Mouse (Mus musculus): Measurements from ENCODE around the gene BC016579. TPM values are rescaled to one million over a fixed set of nuclear protein-coding genes. Genes with fewer than 3 reads are reported as not detected.

Gene BC016579
- polyA plus RNA-seq, 1 experiment: 2.5 TPM

Other genes with a start within 250 kb of the BC016579 start
- gene Cd200, start 245.0 kb downstream of the BC016579 start, polyA plus RNA-seq (2012; rRNA removed): 146 and 197 TPM in 2 replicates
- gene Gm609, start 161.1 kb downstream of the BC016579 start, polyA plus RNA-seq (2012; rRNA removed): 0.27 and 0.48 TPM in 2 replicates
- gene Gm17783, start 122.0 kb downstream of the BC016579 start, polyA plus RNA-seq (2012; rRNA removed): not detected in 2 replicates
- gene Slc9c1, start 118.8 kb downstream of the BC016579 start, polyA plus RNA-seq (2012; rRNA removed): not detected in 2 replicates
- 0.32 and 0.45 TPM in 2 replicates for gene Gcsam, start 43.7 kb downstream of the BC016579 start, polyA plus RNA-seq (2012; rRNA removed)
- 0.04 and 0.22 TPM in 2 replicates for gene Tmprss7, start 39.6 kb upstream of the BC016579 start, polyA plus RNA-seq (2012; rRNA removed)
- gene Tagln3, start 70.5 kb upstream of the BC016579 start, polyA plus RNA-seq (2012; rRNA removed): 1.4 and 2.0 TPM in 2 replicates
- 19.8 and 22.0 TPM in 2 replicates for gene Abhd10, start 88.9 kb upstream of the BC016579 start, polyA plus RNA-seq (2012; rRNA removed)